Mouse (Mus musculus) stomach, embryonic 16.5 days (tissue): ENCODE data around the gene Arg1. TPM values are rescaled to one million over a fixed set of nuclear protein-coding genes. Genes with fewer than 3 reads are reported as not detected.

Source experiments
- ATAC-seq: fragments of 200-750 bp; cut with Nextera tagmentation; 2 replicates; pipeline ENCODE4 v1.8.0; 2017; ENCODE audit warnings: moderate number of reproducible peaks, moderate TSS enrichment; ENCODE audit not compliant: insufficient read depth, low FRiP score
- H3K27ac ChIP-seq: fragments of 300-500 bp; sonication (generic); 2 replicates; pipeline ENCODE4 v1.5.1; 2014; ENCODE audit warnings: low read length
- H3K27me3 ChIP-seq: fragments of 300-500 bp; sonication (generic); 2 replicates; pipeline ENCODE4 v1.6.1; 2014; ENCODE audit warnings: low read length, control low read depth, mixed read lengths; ENCODE audit not compliant: control insufficient read depth, insufficient read depth
- H3K36me3 ChIP-seq: fragments of 300-500 bp; sonication (generic); 2 replicates; pipeline ENCODE4 v1.6.1; 2014; ENCODE audit warnings: low read length; ENCODE audit not compliant: control insufficient read depth, insufficient read depth
- H3K4me1 ChIP-seq: fragments of 300-500 bp; sonication (generic); 2 replicates; pipeline ENCODE4 v1.6.1; 2014; ENCODE audit warnings: low read length, control low read depth, mixed read lengths; ENCODE audit not compliant: control insufficient read depth, insufficient read depth
- H3K4me2 ChIP-seq: fragments of 300-500 bp; sonication (generic); 2 replicates; pipeline ENCODE4 v1.6.1; 2014; ENCODE audit warnings: low read depth, low read length, mixed read lengths
- H3K4me3 ChIP-seq: fragments of 300-500 bp; sonication (generic); replicated peaks from 2 replicates; pipeline ENCODE4 v1.5.1; 2014; ENCODE audit warnings: mild to moderate bottlenecking, low read length
- H3K9ac ChIP-seq: fragments of 300-500 bp; sonication (generic); 2 replicates; pipeline ENCODE4 v1.6.1; 2014; ENCODE audit warnings: low read length
- H3K9me3 ChIP-seq: fragments of 300-500 bp; sonication (generic); replicated peaks from 2 replicates; pipeline ENCODE4 v1.6.1; 2016; ENCODE audit warnings: low read length, control low read depth; ENCODE audit not compliant: control insufficient read depth
- WGBS: fragments of 180-500 bp; shearing (Covaris S2); extraction: QIAGEN DNeasy Blood & Tissue Kit; methylation state at CpG from one replicate; pipeline ENCODE4 v1.1.7; 2014; 5-methylcytosine and 5-hydroxymethylcytosine counted together
- microRNA-seq: library from miRNA; unstranded; fragments of <30 nt; microRNA quantifications from one replicate; pipeline ENCODE4, GENCODE M21; 2016
- polyA plus RNA-seq: library from polyadenylated mRNA; unstranded; fragments of >200 nt; fragmentation: Nextera tagmentation; extraction: Ambion mirVana; gene quantifications from 2 replicates; pipeline ENCODE4 v1.2.1, GENCODE M21; 2015

Gene Arg1
- polyA plus RNA-seq, 1 experiment from 2014 or later = 134 TPM

GRCm38 (mm10) chr10:24873624-24874023 is 53.7 kb downstream of the Arg1 start:
- H3K4me1 ChIP-seq = no peaks in the 10 kb centered on the region
- 0 out of 2 replicates have a peak, but pooled peaks cover 11% of the 10 kb centered on the region for H3K36me3 ChIP-seq
- no peak overlapping the region for H3K4me3 ChIP-seq
- no peak overlapping the region for H3K4me2 ChIP-seq
- no peaks in the 10 kb centered on the region for H3K27me3 ChIP-seq
- WGBS = 77% methylated on average over 4 of the region's 4 CpGs
- ATAC-seq = no peak
- no peaks in the 10 kb centered on the region for H3K9me3 ChIP-seq
- H3K27ac ChIP-seq = no peak overlapping the region
- no peak overlapping the region for H3K9ac ChIP-seq

- WGBS = under 1% methylated on average over 36 of the region's 36 CpGs
Observed at GRCm38 (mm10) chr10:24869760-24870290, 57.5 kb downstream of the Arg1 start, which contains the start of gene Med23. TSS of gene Med23 (plus strand) at chr10:24869986.

More at GRCm38 (mm10) chr10:24869760-24870290, 57.5 kb downstream of the Arg1 start, which contains the start of gene Med23:
- Histone ChIP-seq H3K36me3 (no peaks in the 10 kb centered on the region), H3K9ac (peak within 1 kb of the TSS; percentile 85), H3K27ac (no peak within 1 kb of the TSS), H3K9me3 (no peaks in the 10 kb centered on the region), H3K27me3 (no peaks in the 10 kb centered on the region), H3K4me2 (peak within 1 kb of the TSS; percentile 64), H3K4me1 (no peaks in the 10 kb centered on the region), H3K4me3 (peak within 1 kb of the TSS; percentile 61)
- peak; percentile 100 for ATAC-seq

Small RNA genes within 50 kb of the gene (microRNA-seq; reads per million reads assigned to microRNA genes)
- gene Mir6905 = not detected

Other genes with a start within 250 kb of the Arg1 start
- 7.1 and 7.6 TPM in 2 replicates for gene Enpp1, start 215.3 kb downstream of the Arg1 start, polyA plus RNA-seq
- 10.5 and 13.6 TPM in 2 replicates for gene Enpp3, start 84.7 kb downstream of the Arg1 start, polyA plus RNA-seq
- 17.4 and 17.8 TPM in 2 replicates for gene Med23, start 57.5 kb downstream of the Arg1 start, polyA plus RNA-seq